Mouse (Mus musculus): ENCODE measurements at regions not wholly inside any gene's neighbourhood (a gene's known extent, or its start where the extent isn't known, plus 50 kb on each side); places are given as distances from the start of the nearest gene placed in this dataset.

- DNase-seq (ENCODE audit: low spot score in 2 of 2), result no peak
Observed at GRCm38 (mm10) chr16:29991876-29992380, 72.3 kb upstream of the Hes1 start.

GRCm38 (mm10) chr16:29993111-29993510 is 71.1 kb upstream of the Hes1 start:
- DNase-seq (ENCODE audit: low spot score in 2 of 2), result no peak

- no peak for DNase-seq (ENCODE audit: low spot score in 2 of 2)
Observed at GRCm38 (mm10) chr16:29993535-29993934, 70.6 kb upstream of the Hes1 start.

GRCm38 (mm10) chr16:29996139-29997069 is 67.8 kb upstream of the Hes1 start:
- DNase-seq (ENCODE audit: low spot score in 2 of 2), result no peak

- no peak for DNase-seq (ENCODE audit: low spot score in 2 of 2)
Observed at GRCm38 (mm10) chr16:30000166-30000565, 64.0 kb upstream of the Hes1 start.

GRCm38 (mm10) chr16:30005124-30005523 is 59.1 kb upstream of the Hes1 start:
- DNase-seq (ENCODE audit: low spot score in 2 of 2), result no peak

GRCm38 (mm10) chr16:30006826-30007225 is 57.4 kb upstream of the Hes1 start:
- no peak for DNase-seq (ENCODE audit: low spot score in 2 of 2)

GRCm38 (mm10) chr16:30008451-30009357 is 55.5 kb upstream of the Hes1 start:
- peak; percentile 79 to 80 for DNase-seq (ENCODE audit: low spot score in 2 of 2)

- no peak for DNase-seq (ENCODE audit: low spot score in 2 of 2)
Observed at GRCm38 (mm10) chr16:30009521-30010186, 54.5 kb upstream of the Hes1 start.

- DNase-seq (ENCODE audit: low spot score in 2 of 2), result no peak
Observed at GRCm38 (mm10) chr16:30013123-30013522, 51.1 kb upstream of the Hes1 start.

- no peak for DNase-seq (ENCODE audit: low spot score in 2 of 2)
Observed at GRCm38 (mm10) chr16:30013943-30014342, 50.2 kb upstream of the Hes1 start.

All from right cerebral cortex, postnatal 36 days (tissue).